Mouse (Mus musculus) frontal cortex, postnatal 36 days (tissue): ENCODE results near the gene Neu3.
A peak's percentile ranks its signal among the peaks of the same experiment; 100 is the strongest.

Experiments
- DNase-seq, 2 experiments: peaks; one replicate each; pipeline ENCODE4 v3.0.0; 2022; ENCODE audit warnings: low spot score in 2 of 2

The Neu3 gene

GRCm38 (mm10) chr7:99828083-99828570, at the start of gene Neu3:
Gene Neu3 (minus strand): TSS chr7:99828417.
- peak; percentile 88 to 89 for DNase-seq

GRCm38 (mm10) chr7:99876345-99876744, 48.1 kb upstream of the Neu3 start:
- peak; percentile 87 to 92 for DNase-seq

- DNase-seq = no peak
Measured at GRCm38 (mm10) chr7:99875891-99876290, 47.7 kb upstream of the Neu3 start.

- DNase-seq = no peak
Measured at GRCm38 (mm10) chr7:99873965-99874364, 45.7 kb upstream of the Neu3 start.

GRCm38 (mm10) chr7:99869296-99869695, 41.1 kb upstream of the Neu3 start:
- DNase-seq = no peak

- DNase-seq = no peak
Measured at GRCm38 (mm10) chr7:99865219-99865618, 37.0 kb upstream of the Neu3 start.

GRCm38 (mm10) chr7:99864241-99865028, 36.2 kb upstream of the Neu3 start:
- DNase-seq = no peak

- DNase-seq = no peak
Measured at GRCm38 (mm10) chr7:99863362-99863761, 35.1 kb upstream of the Neu3 start, which contains the start of gene Spcs2. Gene Spcs2 (minus strand): TSS chr7:99863462.

- DNase-seq = peak; percentile 99
Measured at GRCm38 (mm10) chr7:99858813-99859585, 30.8 kb upstream of the Neu3 start, which contains the start of gene Xrra1. Gene Xrra1 (plus strand): TSS chr7:99859116.

GRCm38 (mm10) chr7:99858175-99858812, 30.1 kb upstream of the Neu3 start:
- no peak for DNase-seq

GRCm38 (mm10) chr7:99856266-99856861, 28.1 kb upstream of the Neu3 start:
- DNase-seq = no peak

- no peak for DNase-seq
Measured at GRCm38 (mm10) chr7:99854311-99854710, 26.1 kb upstream of the Neu3 start.

GRCm38 (mm10) chr7:99853350-99853749, 25.1 kb upstream of the Neu3 start:
- DNase-seq = no peak

GRCm38 (mm10) chr7:99851618-99852017, 23.4 kb upstream of the Neu3 start:
- no peak for DNase-seq

- DNase-seq = no peak
Measured at GRCm38 (mm10) chr7:99851121-99851520, 22.9 kb upstream of the Neu3 start.

- DNase-seq = no peak
Measured at GRCm38 (mm10) chr7:99850534-99850933, 22.3 kb upstream of the Neu3 start.

- no peak for DNase-seq
Measured at GRCm38 (mm10) chr7:99845533-99846236, 17.5 kb upstream of the Neu3 start.

- DNase-seq = no peak
Measured at GRCm38 (mm10) chr7:99838241-99838640, 10.0 kb upstream of the Neu3 start.

- DNase-seq = no peak
Measured at GRCm38 (mm10) chr7:99837358-99838071, 9.3 kb upstream of the Neu3 start.

- no peak for DNase-seq
Measured at GRCm38 (mm10) chr7:99836781-99837180, 8.6 kb upstream of the Neu3 start.
